ENCODE assay signal across 11 mouse cellular contexts in the genomic region with DNA sequence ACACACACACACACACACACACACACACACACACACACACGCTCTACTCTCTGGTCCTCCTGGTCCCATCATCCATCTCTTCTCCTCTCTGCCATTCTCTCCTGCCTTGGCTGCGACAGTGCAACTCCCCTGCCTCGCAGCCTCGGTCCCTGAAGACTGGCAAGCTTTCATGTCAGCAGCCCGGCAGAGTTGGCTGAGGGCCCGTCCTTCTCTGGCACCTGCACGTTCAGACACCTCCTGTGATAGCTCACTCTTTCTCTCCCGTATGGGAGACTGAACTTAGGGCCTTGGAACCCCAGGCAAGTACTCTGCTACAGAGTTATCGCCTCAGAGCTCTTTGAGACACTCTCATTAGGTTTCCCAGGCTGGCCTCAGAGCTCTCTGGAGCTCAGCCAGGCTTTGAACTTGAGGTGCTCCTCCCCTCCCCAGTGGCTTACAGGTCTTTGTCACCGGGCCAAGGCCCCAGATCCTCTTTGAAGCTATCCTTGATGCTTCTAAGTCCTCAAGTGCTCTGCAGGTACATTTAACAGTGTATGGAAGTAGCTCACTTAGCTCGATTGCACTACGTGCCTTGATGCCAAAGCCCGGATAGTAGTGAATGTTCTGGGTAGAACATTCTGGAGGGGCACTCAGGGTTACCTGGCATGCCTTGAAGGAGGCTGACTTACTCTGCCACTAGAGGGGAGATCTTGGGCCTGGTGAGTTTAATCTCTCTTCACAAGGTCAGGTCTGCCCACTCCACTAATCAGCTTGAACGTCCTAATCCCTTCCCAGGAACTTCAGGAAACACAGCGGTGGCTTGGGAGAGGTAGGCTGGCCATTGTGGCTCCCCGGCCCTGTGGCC. TPM values are rescaled to one million over a fixed set of nuclear protein-coding genes. Genes with fewer than 3 reads are reported as not detected.
DNase-seq lines count a peak whose midpoint lies in the region; TF ChIP-seq lines count a peak whose summit lies in the region.
"Had no signal": no experiment of that assay in that cellular context is flagged by ENCODE, and none has a peak within 500 bp of the region (broad histone marks: within the 10 kb centered on the region; RNA-seq: fewer than 3 reads in every experiment).

No protein-coding gene starts in this region.

- DNase-seq in heart, adult 11 months = peak; percentile 89
- DNase-seq in heart, postnatal 25 days (ENCODE audit: low spot score) = no peak
- DNase-seq in embryonic facial prominence, embryonic 10.5 days (ENCODE audit: low spot score) = no peak
- no peak for DNase-seq in limb, embryonic 10.5 days (ENCODE audit: low spot score)
- no peak for DNase-seq in embryo, embryonic 9.5 days (ENCODE audit: extremely low spot score)
- DNase-seq in left cerebral cortex, adult 18-20 months (ENCODE audit: low spot score in 2 of 2) = no peak
- no peak for DNase-seq in embryo, embryonic 10 days (ENCODE audit: low spot score)

- no peaks in the 10 kb centered on the region for H3K9me3 ChIP-seq in ES-Bruce4 (replicated peaks; ENCODE audit: control insufficient read depth, insufficient read depth, low read length, poor library complexity, severe bottlenecking)
- H3K9me3 ChIP-seq in embryonic facial prominence, embryonic 10.5 days = no peaks in the 10 kb centered on the region
- no peaks in the 10 kb centered on the region for H3K9me3 ChIP-seq in limb, embryonic 10.5 days (replicated peaks)
- H3K9me3 ChIP-seq: limb, embryonic 12.5 days had no signal

- H3K27me3 ChIP-seq in ES-Bruce4 (ENCODE audit: control insufficient read depth, insufficient read depth, low read length, poor library complexity, severe bottlenecking) = no peaks in the 10 kb centered on the region
- peaks cover 72% of the 10 kb centered on the region for H3K27me3 ChIP-seq in embryonic facial prominence, embryonic 10.5 days (replicated peaks; ENCODE audit: low read depth, poor library complexity, severe bottlenecking)
- H3K27me3 ChIP-seq in limb, embryonic 10.5 days (ENCODE audit: low read depth, poor library complexity, severe bottlenecking) = peaks cover 55% of the 10 kb centered on the region

- H3K4me3 ChIP-seq in ES-Bruce4 (ENCODE audit: low read depth, low read length) = peak overlapping the region; percentile 77
- H3K4me3 ChIP-seq in embryonic facial prominence, embryonic 10.5 days = peak overlapping the region; percentile 55; the same call in 1 of the 2 replicates
- peak overlapping the region; percentile 43; the same call in 1 of the 2 replicates for H3K4me3 ChIP-seq in limb, embryonic 10.5 days

- no peaks in the 10 kb centered on the region for H3K36me3 ChIP-seq in ES-Bruce4 (ENCODE audit: control insufficient read depth, insufficient read depth, low read length, poor library complexity, severe bottlenecking)
- H3K36me3 ChIP-seq in embryonic facial prominence, embryonic 10.5 days (replicated peaks) = no peaks in the 10 kb centered on the region
- no peaks in the 10 kb centered on the region for H3K36me3 ChIP-seq in limb, embryonic 10.5 days
- H3K36me3 ChIP-seq: limb, embryonic 12.5 days had no signal

- intact Hi-C loops in heart, postnatal 25 days (cut with DNase I) = no loop called here

- WGBS in embryonic facial prominence, embryonic 10.5 days = 81% methylated on average over 16 of the region's 16 CpGs
- WGBS in limb, embryonic 10.5 days = 81% methylated on average over 16 of the region's 16 CpGs

- H3K27ac ChIP-seq in ES-Bruce4 (ENCODE audit: insufficient read depth, low read length) = no peak overlapping the region
- H3K27ac ChIP-seq in embryonic facial prominence, embryonic 10.5 days (replicated peaks) = peak overlapping the region; percentile 88
- peak overlapping the region; percentile 83 for H3K27ac ChIP-seq in limb, embryonic 10.5 days

- no peaks in the 10 kb centered on the region for H3K4me1 ChIP-seq in ES-Bruce4 (ENCODE audit: control insufficient read depth, insufficient read depth, low read length)
- peaks cover 83% of the 10 kb centered on the region for H3K4me1 ChIP-seq in embryonic facial prominence, embryonic 10.5 days
- H3K4me1 ChIP-seq in limb, embryonic 10.5 days = peaks cover 69% of the 10 kb centered on the region

- peak overlapping the region; percentile 55 for H3K9ac ChIP-seq in ES-Bruce4 (ENCODE audit: low read depth, poor library complexity, severe bottlenecking)

- TF ChIP-seq POLR2A in ES-Bruce4 (IDR thresholded peaks at IDR 0.05; ENCODE audit: insufficient read depth, low read length) = no peak

- no peak for TF ChIP-seq EP300 in ES-Bruce4 (IDR thresholded peaks at IDR 0.05; ENCODE audit: insufficient read depth, low read depth, low read length)

- TF ChIP-seq CTCF in ES-Bruce4 (IDR thresholded peaks at IDR 0.05; ENCODE audit: low read depth, low read length) = no peak

RNA-seq across cellular contexts. Expression of a gene that starts 2.5 kb away (rescaled TPM):
- total RNA-seq in heart, postnatal 25 days (2021) = 10 to 100 TPM; 34.8 to 49.8 TPM
- not detected in 2 replicates for polyA plus RNA-seq in ES-Bruce4 (2011; ENCODE audit: insufficient read depth, insufficient read length, low read depth, missing spikeins)
- polyA plus RNA-seq in embryonic facial prominence, embryonic 10.5 days (2016; fragmentation: Nextera tagmentation; extraction: Ambion mirVana) = 5.0 and 5.7 TPM in 2 replicates
- polyA plus RNA-seq in limb, embryonic 10.5 days (2016; fragmentation: Nextera tagmentation; extraction: Ambion mirVana) = 2.7 and 5.8 TPM in 2 replicates
- total RNA-seq in left cerebral cortex, adult 18-20 months (2021) = 10 to 100 TPM; 48.6 to 55.9 TPM
- total RNA-seq: CH12.LX had no signal

RNA-seq across cellular contexts. Expression of a gene that starts 3.2 kb away (rescaled TPM):
- 1 to 10 TPM; 1.0 to 1.6 TPM for total RNA-seq in heart, postnatal 25 days (2021)
- not detected in 2 replicates for polyA plus RNA-seq in ES-Bruce4 (2011; ENCODE audit: insufficient read depth, insufficient read length, low read depth, missing spikeins)
- polyA plus RNA-seq in embryonic facial prominence, embryonic 10.5 days (2016; fragmentation: Nextera tagmentation; extraction: Ambion mirVana) = 0.76 and 1.2 TPM in 2 replicates
- polyA plus RNA-seq in limb, embryonic 10.5 days (2016; fragmentation: Nextera tagmentation; extraction: Ambion mirVana) = 0.16 and 0.25 TPM in 2 replicates
- 1 to 10 TPM; 3.7 to 7.9 TPM for total RNA-seq in left cerebral cortex, adult 18-20 months (2021)
- total RNA-seq: CH12.LX had no signal
- polyA plus RNA-seq: erythroblast, embryonic 14.5 days had no signal

RNA-seq across cellular contexts. Expression of a gene that starts 29.8 kb away (rescaled TPM):
- total RNA-seq in heart, postnatal 25 days (2021) = 10 to 100 TPM; 10.6 to 12.8 TPM
- 36.5 and 39.1 TPM in 2 replicates for polyA plus RNA-seq in ES-Bruce4 (2011; ENCODE audit: insufficient read depth, insufficient read length, low read depth, missing spikeins)
- 5.5 and 6.1 TPM in 2 replicates for polyA plus RNA-seq in embryonic facial prominence, embryonic 10.5 days (2016; fragmentation: Nextera tagmentation; extraction: Ambion mirVana)
- 4.4 and 5.2 TPM in 2 replicates for polyA plus RNA-seq in limb, embryonic 10.5 days (2016; fragmentation: Nextera tagmentation; extraction: Ambion mirVana)
- total RNA-seq in left cerebral cortex, adult 18-20 months (2021) = 1 to 10 TPM; 1.6 to 1.9 TPM
